Mouse (Mus musculus): ENCODE data around the gene Dcakd. TPM values are rescaled to one million over a fixed set of nuclear protein-coding genes. Genes with fewer than 3 reads are reported as not detected.

Gene Dcakd
- total RNA-seq (2014; fragmentation: Nextera tagmentation), result 87.1 and 95.3 TPM in 2 replicates
- 31.1 and 36.4 TPM in 2 replicates for total RNA-seq (2017)
- polyA plus RNA-seq (2012), result 191 and 199 TPM in 2 replicates

DNA sequence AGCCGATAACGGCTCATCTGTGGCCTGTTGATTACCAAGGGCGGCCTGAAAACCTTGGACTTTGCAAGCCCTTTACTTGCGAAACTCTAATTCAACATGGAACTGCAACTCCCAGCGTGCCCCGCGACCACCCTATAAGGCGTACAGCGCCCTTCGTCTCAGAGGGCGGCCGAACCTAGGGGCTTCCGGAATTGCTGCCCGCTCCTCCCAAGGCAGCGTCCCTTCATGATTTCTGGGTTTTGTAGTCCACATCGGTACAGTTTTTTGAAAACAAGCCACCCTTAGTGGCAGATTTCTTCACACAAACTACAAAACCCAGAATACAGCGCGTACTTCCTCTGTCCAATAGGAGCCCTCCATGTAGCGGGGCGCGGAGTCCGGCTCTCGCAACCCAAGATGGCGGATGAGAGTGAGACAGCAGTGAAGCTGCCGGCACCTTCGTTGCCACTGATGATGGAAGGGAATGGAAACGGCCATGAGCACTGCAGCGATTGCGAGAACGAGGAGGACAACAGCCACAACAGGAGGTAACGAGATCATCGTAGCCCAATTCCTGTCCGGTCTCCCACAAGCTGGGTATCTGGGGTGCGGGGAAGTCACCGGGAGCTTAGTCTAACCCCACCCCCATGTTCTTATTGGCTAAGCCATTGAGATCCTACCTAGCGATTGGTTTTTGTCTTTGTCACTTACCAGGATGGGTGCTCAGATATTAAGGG, at the start of gene Dcakd, which contains the start of gene Nmt1:
Dcakd (minus strand) TSS at position 158 of the 716 bp plus-strand sequence.
Nmt1 (plus strand) TSS at position 15 of the 716 bp plus-strand sequence.
- H3K27me3 ChIP-seq (ENCODE audit: insufficient read depth, low read length), result no peaks in the 10 kb centered on the region
- peaks cover 41% of the 10 kb centered on the region for H3K4me1 ChIP-seq (ENCODE audit: insufficient read depth, low read depth, low read length)
- H3K4me3 ChIP-seq (ENCODE audit: low read depth, low read length), result peak within 1 kb of the TSS; percentile 81
- peak; percentile 88 for DNase-seq (ENCODE audit: low spot score)
- no peaks in the 10 kb centered on the region for H3K9me3 ChIP-seq (replicated peaks)
- peak; percentile 91 for ATAC-seq (ENCODE audit: extremely low read depth, insufficient number of reproducible peaks, low FRiP score, poor library complexity, severe bottlenecking)
- peaks cover 64% of the 10 kb centered on the region for H3K36me3 ChIP-seq (replicated peaks)
- TF ChIP-seq GATA2 (IDR thresholded peaks at IDR 0.05; ENCODE audit: borderline replicate concordance, low read depth, low read length), result no peak
- TF ChIP-seq GATA1 (IDR thresholded peaks at IDR 0.05; ENCODE audit: borderline replicate concordance, low read length), result no peak
- TF ChIP-seq TAL1 (conservative IDR thresholded peaks at IDR 0.05; ENCODE audit: low read depth, low read length), result no peak
- no peak for TF ChIP-seq POLR2AphosphoS5 (IDR thresholded peaks at IDR 0.05; ENCODE audit: insufficient replicate concordance, low read depth, low read length)
- no peak for TF ChIP-seq CTCF (IDR thresholded peaks at IDR 0.05; ENCODE audit: low read depth, low read length)

DNA sequence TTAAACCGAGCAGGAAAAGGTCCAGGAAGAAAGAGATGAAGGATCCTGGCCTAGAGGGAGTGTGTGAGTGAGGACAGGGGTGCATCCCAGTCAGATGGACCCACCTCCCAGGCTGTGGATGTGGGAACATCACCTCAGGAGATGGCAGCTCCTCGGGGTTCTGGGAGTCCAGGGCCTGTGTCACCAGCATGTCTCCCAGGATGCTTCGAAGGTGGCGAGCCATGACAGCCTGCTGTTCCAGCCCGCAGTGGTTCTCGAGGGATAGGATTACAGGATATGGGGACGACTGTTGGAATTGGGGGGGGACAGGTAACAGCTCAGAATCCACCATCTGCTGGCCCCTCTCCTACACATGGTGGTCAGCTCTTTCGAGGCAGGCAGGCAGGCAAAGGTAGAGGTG, 48.4 kb upstream of the Dcakd start:
- TF ChIP-seq POLR2AphosphoS5 (IDR thresholded peaks at IDR 0.05; ENCODE audit: insufficient replicate concordance, low read depth, low read length), result no peak
- no peak for TF ChIP-seq TAL1 (conservative IDR thresholded peaks at IDR 0.05; ENCODE audit: low read depth, low read length)
- no peak for TF ChIP-seq GATA2 (IDR thresholded peaks at IDR 0.05; ENCODE audit: borderline replicate concordance, low read depth, low read length)
- no peak for TF ChIP-seq CTCF (IDR thresholded peaks at IDR 0.05; ENCODE audit: low read depth, low read length)
- TF ChIP-seq GATA1 (IDR thresholded peaks at IDR 0.05; ENCODE audit: borderline replicate concordance, low read length), result no peak
- peaks cover 59% of the 10 kb centered on the region for H3K27me3 ChIP-seq (ENCODE audit: insufficient read depth, low read length)
- peaks cover 12% of the 10 kb centered on the region for H3K4me1 ChIP-seq (ENCODE audit: insufficient read depth, low read depth, low read length)
- no peaks in the 10 kb centered on the region for H3K9me3 ChIP-seq (replicated peaks)
- H3K4me3 ChIP-seq (ENCODE audit: low read depth, low read length), result no peak overlapping the region
- H3K36me3 ChIP-seq (replicated peaks), result peaks cover 2% of the 10 kb centered on the region
- no peak for ATAC-seq (ENCODE audit: extremely low read depth, insufficient number of reproducible peaks, low FRiP score, poor library complexity, severe bottlenecking)
- DNase-seq (ENCODE audit: low spot score), result no peak

DNA sequence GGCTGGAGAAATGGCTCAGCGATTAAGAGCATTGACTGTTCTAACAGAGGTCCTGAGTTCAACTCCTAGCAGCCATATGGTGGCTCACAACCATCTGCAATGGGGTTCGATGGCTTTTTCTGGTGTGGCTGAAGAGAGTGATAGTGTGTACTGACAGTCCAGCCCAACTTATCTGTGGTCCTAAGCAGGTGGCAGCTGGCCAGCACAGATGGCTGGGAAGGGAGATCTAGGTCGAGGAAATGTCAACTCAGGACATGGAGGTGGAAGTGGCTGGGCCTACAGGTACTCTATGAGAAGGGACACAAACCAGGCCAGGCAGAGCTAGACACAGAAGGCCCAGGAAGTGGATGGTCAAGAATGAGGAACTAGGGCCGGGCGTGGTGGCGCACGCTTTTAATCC, 47.9 kb upstream of the Dcakd start:
- DNase-seq (ENCODE audit: low spot score) (no peak), ATAC-seq (ENCODE audit: extremely low read depth, insufficient number of reproducible peaks, low FRiP score, poor library complexity, severe bottlenecking) (no peak)
- Histone ChIP-seq H3K4me1 (ENCODE audit: insufficient read depth, low read depth, low read length) (peaks cover 12% of the 10 kb centered on the region), H3K36me3 (replicated peaks) (peaks cover 8% of the 10 kb centered on the region), H3K9me3 (replicated peaks) (no peaks in the 10 kb centered on the region), H3K27me3 (ENCODE audit: insufficient read depth, low read length) (peaks cover 57% of the 10 kb centered on the region), H3K4me3 (ENCODE audit: low read depth, low read length) (no peak overlapping the region)
- no peak for TF ChIP-seq GATA1 (IDR thresholded peaks at IDR 0.05; ENCODE audit: borderline replicate concordance, low read length)
- TF ChIP-seq GATA2 (IDR thresholded peaks at IDR 0.05; ENCODE audit: borderline replicate concordance, low read depth, low read length), result no peak
- no peak for TF ChIP-seq TAL1 (conservative IDR thresholded peaks at IDR 0.05; ENCODE audit: low read depth, low read length)
- TF ChIP-seq CTCF (IDR thresholded peaks at IDR 0.05; ENCODE audit: low read depth, low read length), result no peak
- no peak for TF ChIP-seq POLR2AphosphoS5 (IDR thresholded peaks at IDR 0.05; ENCODE audit: insufficient replicate concordance, low read depth, low read length)

DNA sequence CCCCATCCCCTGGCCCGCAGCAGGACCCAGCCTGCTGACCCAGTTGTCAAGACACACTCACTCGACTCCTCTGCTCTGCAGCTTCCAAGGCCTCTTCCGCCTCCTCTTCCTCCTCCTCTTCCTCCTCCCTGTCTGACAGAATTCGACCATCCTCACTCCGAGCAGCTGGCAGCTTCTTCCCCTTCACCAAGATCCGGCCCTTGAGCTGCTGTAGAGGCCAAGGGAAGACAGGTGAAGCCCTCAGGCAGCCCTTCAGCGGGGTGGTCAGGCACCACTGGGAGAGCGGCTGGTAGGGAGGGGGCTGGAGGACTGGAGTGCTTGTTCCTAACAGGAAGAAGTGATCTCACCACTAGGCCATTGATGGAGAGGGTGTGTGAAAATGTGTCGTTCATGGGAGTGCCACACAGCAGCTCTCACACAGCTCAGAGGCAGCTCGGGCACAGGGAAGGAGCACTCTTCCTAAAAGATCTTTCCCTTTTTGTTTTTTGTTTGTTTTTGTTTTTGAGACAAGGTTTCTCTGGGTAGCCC, 46.7 kb upstream of the Dcakd start:
- DNase-seq (ENCODE audit: low spot score) (no peak), ATAC-seq (ENCODE audit: extremely low read depth, insufficient number of reproducible peaks, low FRiP score, poor library complexity, severe bottlenecking) (no peak)
- Histone ChIP-seq H3K4me1 (ENCODE audit: insufficient read depth, low read depth, low read length) (peaks cover 12% of the 10 kb centered on the region; the same call in 1 of the 2 replicates), H3K9me3 (replicated peaks) (no peaks in the 10 kb centered on the region), H3K36me3 (replicated peaks) (peaks cover 19% of the 10 kb centered on the region), H3K4me3 (ENCODE audit: low read depth, low read length) (no peak overlapping the region), H3K27me3 (ENCODE audit: insufficient read depth, low read length) (peaks cover 46% of the 10 kb centered on the region)
- TF ChIP-seq GATA2 (IDR thresholded peaks at IDR 0.05; ENCODE audit: borderline replicate concordance, low read depth, low read length) (no peak), GATA1 (IDR thresholded peaks at IDR 0.05; ENCODE audit: borderline replicate concordance, low read length) (no peak), TAL1 (conservative IDR thresholded peaks at IDR 0.05; ENCODE audit: low read depth, low read length) (no peak)

DNA sequence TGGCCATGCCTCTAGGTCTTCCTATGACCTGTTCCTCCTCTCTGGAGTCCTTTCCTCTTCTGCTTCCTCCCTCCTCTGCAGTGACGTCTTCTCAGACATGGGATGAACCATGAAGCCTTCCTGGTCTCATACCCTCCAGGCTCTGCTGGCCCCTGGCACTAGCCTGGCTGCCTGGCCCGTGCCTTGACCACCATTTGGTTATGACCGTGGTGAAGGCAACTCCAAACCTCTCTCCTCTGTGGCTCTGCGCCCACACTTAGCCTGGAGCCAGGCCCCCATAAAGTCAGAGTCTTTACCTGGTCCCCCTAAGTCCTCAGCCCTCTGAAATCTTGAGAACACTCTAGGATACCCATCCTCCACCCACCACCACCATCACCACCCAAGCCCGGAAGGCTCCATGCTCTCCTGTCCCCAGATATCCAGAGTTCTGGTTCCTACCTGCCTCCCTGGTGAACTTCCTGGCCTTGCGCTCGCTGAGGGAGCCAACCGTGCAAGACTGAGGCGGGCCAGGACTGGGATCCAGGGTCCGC, 46.1 kb upstream of the Dcakd start:
- peaks cover 26% of the 10 kb centered on the region for H3K36me3 ChIP-seq (replicated peaks)
- no peak for ATAC-seq (ENCODE audit: extremely low read depth, insufficient number of reproducible peaks, low FRiP score, poor library complexity, severe bottlenecking)

DNA sequence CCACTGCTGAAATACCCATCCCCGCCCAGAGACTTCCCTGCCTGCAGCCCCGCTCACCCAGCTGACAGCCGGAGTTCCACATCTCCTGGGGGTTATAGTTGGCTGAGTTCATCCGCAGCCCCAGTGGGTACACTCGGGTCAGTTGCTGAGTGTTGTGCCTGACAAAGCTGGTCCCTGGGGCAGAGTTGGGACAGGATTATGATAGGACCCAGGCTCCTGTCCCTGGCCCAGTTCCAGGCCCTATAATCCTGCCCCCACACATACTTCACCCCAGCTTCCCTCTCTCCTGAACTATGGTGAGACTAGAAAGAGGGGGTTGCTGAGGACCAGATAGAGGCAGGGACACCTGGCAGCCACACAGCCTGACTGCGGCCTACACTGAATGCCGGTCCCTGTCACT, 45.5 kb upstream of the Dcakd start:
- ATAC-seq (ENCODE audit: extremely low read depth, insufficient number of reproducible peaks, low FRiP score, poor library complexity, severe bottlenecking) (no peak), DNase-seq (ENCODE audit: low spot score) (no peak)
- Histone ChIP-seq H3K36me3 (replicated peaks) (peaks cover 31% of the 10 kb centered on the region), H3K4me3 (ENCODE audit: low read depth, low read length) (no peak overlapping the region), H3K4me1 (ENCODE audit: insufficient read depth, low read depth, low read length) (peaks cover 10% of the 10 kb centered on the region; the same call in 1 of the 2 replicates), H3K9me3 (replicated peaks) (no peaks in the 10 kb centered on the region), H3K27me3 (ENCODE audit: insufficient read depth, low read length) (peaks cover 36% of the 10 kb centered on the region)
- TF ChIP-seq TAL1 (conservative IDR thresholded peaks at IDR 0.05; ENCODE audit: low read depth, low read length), result no peak
- no peak for TF ChIP-seq POLR2AphosphoS5 (IDR thresholded peaks at IDR 0.05; ENCODE audit: insufficient replicate concordance, low read depth, low read length)
- no peak for TF ChIP-seq CTCF (IDR thresholded peaks at IDR 0.05; ENCODE audit: low read depth, low read length)
- no peak for TF ChIP-seq GATA2 (IDR thresholded peaks at IDR 0.05; ENCODE audit: borderline replicate concordance, low read depth, low read length)
- TF ChIP-seq GATA1 (IDR thresholded peaks at IDR 0.05; ENCODE audit: borderline replicate concordance, low read length), result no peak

More for the DNA sequence above, 46.1 kb upstream of the Dcakd start:
- peaks cover 12% of the 10 kb centered on the region; the same call in 1 of the 2 replicates for H3K4me1 ChIP-seq (ENCODE audit: insufficient read depth, low read depth, low read length)
- peaks cover 41% of the 10 kb centered on the region for H3K27me3 ChIP-seq (ENCODE audit: insufficient read depth, low read length)
- no peak for TF ChIP-seq CTCF (IDR thresholded peaks at IDR 0.05; ENCODE audit: low read depth, low read length)
- DNase-seq (ENCODE audit: low spot score), result no peak
- no peaks in the 10 kb centered on the region for H3K9me3 ChIP-seq (replicated peaks)
- H3K4me3 ChIP-seq (ENCODE audit: low read depth, low read length), result no peak overlapping the region

Measured in G1E (cell line).